Mouse (Mus musculus): Measurements from ENCODE around the gene Olfr1443.

The Olfr1443 gene

DNA sequence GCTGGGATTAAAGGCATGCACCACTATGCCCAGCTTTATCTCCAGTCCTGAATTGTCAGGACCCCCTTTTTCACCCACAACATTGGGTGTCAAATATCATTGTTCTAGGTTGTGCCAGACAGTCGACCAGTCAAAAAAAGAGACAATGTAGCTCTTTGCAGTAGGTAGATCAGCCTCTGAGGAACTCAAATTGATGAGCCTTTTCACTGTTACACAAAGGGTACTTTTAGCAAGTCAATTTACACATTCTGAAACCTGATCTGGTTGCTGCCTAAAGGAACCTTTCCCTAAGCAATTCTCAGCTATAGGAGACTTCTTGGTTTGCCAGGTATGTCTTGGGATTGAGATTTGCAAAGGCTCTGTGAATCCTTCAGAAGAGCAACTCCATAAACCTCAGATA, 53.1 kb downstream of the Olfr1443 start:
- in situ Hi-C loops (cut with MboI; ENCODE audit: unreplicated experiment in 2 of 2): no loop called here

GRCm38 (mm10) chr19:12731950-12732349, 54.0 kb downstream of the Olfr1443 start:
- in situ Hi-C loops (cut with MboI; ENCODE audit: unreplicated experiment in 2 of 2): no loop called here

Data from v-Abl transformed pro-B cells (cell line).